Mouse (Mus musculus) lung, postnatal 14 days (tissue): Measurements from ENCODE around the gene Gpr108.

Source experiments
- DNase-seq: peaks from one replicate; pipeline ENCODE4 v3.0.0; 2021

The Gpr108 gene

DNA sequence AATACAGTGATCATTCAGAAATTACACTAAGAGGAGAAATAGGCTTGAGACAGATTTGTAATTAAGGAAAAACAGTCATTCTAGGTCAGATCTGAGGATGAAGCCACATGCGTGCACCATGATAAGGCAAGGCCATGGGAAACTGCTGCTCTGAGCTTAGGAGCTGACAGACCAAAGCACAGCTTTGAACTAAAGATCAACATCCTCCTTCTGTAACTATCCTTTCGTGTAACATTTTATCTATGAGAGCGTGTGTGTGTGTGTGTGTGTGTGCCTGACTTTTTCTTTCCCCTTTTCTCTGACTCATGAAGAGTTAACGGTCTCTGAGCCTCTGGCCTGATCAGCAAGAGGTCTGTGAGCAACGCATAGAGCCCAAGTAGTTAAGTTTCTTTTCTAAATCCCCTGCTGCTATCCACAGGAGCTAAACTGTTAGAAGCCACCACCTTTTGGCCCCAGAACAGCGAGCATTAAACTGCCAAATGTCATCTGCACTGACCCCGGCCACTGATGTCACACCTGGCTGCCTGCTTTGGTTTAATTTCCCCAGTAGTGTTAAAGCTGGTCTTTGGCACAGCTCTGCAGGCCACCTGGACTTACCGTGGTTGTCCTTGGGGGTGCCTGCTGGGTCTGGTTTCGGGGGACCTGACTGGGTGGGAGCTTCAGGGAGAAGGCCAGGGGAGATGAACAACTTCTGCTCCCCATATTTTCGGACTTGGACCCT is 4.4 kb downstream of the Gpr108 start:
- DNase-seq, result no peak

DNA sequence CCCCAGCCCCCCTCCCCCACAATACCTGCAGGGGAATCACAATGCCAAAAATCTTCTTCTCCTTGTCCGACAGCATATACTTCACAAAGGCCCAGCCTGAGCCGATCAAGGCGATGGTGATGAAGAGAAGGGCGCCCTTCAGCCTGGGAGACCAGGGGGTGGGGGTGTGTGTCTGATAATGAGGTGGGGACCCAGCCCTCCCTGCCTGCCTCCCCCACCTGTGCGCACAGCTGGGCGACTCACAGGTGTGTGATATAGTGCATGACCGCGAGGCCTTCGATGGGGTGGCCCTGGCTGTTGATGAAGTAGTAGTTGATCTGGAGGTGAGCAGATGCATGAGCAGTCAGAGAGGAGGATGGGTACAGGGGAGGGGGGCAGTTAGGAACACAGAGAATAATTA is 11.1 kb downstream of the Gpr108 start:
- no peak for DNase-seq

DNA sequence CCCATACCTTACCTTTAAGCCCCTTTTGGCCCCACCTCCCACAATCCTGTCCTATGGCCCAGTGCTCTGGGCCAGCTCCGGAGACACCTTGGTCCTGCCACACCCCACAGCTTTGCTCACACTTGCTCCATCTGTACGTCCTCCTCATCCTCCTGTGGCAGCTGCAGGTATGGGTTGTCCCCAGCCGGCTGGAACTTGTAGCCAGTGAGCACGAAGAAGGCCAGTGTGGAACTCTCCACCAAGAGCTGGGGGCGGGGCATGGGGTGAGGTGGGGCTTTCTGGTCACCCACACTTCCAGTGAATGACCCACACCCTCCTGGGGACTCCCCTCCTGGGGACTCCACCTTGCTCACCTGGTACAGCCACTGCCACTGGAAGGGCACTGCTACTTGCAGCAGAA is 12.4 kb downstream of the Gpr108 start:
- DNase-seq, result no peak

DNA sequence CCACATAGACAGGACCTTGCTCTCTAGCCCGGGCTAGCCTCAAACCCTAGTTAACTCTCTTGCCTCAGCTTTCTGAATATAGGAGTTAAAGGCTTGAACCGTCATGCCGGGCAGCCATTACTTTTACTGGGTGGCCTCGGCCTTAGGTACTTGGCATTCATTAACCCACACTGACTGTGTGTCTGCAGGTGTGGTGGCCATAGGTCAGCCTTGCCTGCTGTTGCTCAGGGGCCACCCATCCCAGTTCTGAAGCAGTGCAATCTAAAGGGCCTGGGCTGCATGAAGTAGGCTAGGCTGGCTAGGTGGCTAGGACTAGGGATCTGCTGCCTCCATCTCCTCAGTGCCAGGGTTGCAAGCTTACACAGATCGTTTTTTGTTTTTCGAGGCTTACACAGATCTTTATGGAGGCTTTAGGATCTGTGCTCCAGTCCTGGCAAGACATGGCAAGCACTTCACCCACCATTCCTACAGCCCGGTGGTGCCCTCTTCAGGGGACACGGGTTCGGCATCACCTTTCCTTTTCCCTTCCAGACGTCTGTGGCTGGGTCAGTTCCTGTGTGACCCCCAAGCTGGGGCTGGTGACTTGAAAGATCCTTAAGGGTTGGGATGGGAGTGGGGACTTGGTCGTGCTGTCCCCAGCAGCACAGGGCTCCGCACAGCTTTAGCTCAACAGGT is 13.9 kb downstream of the Gpr108 start:
- no peak for DNase-seq

DNA sequence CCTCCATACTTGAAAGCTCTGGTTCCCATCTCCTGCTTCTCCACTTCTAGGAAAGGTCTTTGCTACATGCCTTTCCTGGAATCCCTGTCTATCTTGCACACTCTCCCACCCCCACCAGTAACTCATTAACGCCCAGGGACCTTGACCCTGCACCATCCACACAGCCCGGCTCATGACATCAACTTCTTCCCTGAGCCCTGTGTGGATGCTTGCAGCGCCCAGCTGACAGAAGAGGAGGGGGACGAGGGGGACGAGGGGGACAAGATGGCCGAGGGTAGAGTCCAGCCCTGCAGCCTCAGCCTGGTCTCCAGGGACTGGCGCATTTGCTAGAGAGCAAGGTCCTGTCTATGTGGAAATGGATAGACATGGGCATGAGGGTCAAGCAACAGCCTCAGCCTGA is 15.2 kb downstream of the Gpr108 start:
- no peak for DNase-seq

DNA sequence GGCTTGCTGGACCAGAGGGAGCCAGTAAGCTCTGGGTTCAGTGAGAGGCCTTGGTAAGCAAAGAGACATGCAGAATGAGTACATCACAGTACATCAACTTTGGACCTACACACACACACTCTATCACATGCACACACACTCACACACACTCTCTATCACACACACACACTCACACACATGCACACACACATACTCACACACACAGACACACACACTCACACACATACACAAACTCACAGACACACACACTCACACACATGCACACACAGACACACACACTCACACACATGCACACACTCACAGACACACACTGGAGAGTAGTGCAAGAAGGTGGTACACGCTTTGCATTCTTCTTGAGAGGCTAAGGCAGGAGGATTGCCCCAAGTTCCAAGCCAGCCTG is 16.0 kb downstream of the Gpr108 start:
- no peak for DNase-seq

DNA sequence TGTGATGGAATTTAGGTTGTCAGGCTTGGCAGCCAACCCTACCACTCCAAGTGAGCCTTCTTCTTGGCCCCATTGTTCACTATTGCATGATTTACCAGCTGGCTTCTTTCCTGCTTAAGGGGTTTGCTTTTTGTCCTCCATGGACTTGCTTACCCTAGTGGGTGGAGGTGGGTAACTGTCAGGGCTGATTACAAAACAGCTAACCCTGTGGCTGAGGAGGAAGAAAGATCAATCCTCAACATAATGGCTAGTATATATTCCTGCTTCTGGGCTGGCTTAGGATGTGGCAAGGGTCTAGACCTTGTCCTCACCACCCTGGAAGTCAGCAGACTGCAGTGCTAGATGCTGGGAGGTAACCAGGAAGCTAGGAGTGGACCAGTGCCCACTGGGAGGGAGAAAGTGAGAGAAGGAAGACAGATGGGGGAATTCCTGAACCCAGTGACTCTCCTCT is 16.9 kb downstream of the Gpr108 start:
- peak; percentile 35 for DNase-seq

DNA sequence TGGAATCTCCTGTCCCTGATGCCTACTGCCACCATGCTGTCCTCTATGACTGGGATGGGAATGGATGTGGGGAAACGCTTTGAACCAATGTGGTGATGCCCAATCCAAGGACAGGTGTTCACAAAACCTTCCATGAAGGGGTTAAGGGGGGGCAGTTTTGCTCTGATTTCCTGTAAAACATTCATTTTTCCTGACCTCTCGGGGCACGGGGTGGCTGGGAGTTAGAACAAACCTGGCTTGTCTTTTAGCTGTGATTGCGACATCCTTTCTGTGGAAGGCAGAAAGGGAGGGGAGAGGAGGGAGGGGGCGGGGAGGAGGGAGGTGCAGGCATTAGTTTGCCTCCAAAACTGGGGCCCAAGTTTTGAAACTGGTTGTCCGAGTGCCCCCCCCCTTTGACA is 17.5 kb downstream of the Gpr108 start:
- peak; percentile 45 for DNase-seq

DNA sequence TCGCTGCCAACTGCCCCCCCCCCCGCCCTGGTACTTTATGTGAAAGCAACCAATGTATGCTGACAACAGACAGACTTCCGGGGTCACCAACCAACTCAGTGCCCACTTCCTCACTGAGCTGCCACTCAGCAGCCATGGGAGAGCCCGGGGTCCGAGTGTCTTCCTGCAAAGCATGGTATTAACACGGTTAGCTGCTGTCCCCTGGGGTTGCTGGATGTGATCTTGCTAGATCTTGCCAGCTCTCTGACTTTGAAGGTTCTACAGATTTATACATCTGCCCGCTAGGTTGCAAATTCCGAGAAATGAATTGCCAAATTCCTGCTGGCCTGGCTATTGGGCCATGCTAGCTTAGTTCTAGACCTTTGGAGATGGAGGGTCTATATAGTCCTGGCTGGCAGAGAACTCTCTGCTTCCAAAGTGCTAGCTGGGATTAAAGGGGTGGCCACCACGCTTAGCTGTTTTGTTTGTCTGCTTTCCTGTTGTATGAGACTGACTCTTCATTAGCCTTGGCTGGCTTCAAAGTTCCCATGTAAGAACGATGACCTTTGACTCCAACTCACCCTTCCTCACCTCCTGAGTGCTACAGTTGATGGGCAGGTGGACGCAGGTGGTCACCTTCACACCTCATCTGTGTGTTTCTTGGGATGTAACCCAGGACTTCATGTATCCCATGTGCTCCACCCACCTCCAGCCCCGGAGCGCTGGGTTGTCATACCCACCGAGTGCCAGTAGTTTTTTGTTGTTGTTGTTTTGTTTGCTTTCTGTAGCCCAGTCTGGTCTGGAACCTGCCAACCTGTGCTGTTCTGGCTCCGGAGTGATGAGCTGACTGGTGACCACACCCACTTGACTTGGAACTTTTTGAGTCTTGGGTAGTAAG is 18.2 kb downstream of the Gpr108 start:
- no peak for DNase-seq

DNA sequence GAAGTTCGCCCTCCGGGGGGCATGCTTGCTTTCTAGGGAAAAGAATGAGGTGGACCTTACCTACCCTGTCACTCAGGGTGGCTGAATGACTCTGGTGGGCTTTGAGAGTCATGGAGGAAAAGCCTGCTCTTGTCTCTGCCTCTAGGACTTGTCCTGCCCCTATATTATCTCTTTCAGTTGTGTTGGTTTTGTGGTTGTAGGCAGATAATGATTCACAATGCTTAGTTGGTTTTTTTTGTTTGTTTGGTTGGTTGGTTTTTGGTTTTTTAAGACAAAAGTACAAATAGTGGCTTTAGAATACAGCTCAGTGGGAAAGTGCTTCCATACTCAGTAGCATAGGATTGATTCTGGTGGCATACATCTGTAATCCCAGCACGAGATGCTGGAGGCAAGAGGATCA is 19.4 kb downstream of the Gpr108 start:
- DNase-seq, result no peak

DNA sequence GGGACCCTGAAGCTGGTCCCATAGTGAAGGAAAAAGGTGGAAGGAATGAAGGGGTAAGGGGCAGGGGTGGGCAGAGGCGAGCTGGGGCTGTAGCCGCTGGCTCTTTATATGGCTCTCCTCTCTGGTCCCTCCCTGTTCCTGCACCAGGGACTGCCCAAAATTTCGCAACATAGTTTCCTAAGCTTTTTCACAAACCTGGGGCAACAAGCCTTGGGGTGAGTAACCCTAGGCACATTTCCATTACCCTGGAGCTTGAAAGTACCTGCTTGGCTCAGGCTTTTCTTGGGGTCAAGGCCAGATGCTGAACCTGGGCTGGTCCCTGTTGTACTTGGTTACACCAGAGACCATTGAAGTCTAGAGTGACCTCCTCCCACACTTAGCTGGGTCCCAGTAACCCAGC is 20.2 kb downstream of the Gpr108 start, which contains the start of gene C3:
C3 (minus strand) TSS at position 123 of the 400 bp plus-strand sequence.
- DNase-seq, result peak; percentile 58

DNA sequence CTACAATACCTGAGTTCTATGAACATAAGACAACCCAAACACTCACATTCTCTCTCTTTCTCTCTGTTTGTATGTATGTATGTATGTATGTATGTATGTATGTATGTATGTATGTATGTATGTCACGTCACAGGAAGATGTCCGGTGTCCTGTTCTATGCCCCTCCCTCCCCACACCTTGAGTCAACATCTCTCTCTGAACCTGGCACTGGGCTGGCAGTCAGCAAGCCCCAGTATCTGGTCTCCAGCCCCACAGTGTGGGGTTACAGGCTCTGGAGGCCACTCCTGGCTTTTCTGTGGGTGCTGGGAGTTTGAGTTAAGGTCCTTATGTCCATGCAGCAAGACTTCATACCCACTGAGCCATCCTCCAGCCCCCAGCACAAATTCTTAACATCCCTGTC is 20.8 kb downstream of the Gpr108 start:
- DNase-seq, result no peak

DNA sequence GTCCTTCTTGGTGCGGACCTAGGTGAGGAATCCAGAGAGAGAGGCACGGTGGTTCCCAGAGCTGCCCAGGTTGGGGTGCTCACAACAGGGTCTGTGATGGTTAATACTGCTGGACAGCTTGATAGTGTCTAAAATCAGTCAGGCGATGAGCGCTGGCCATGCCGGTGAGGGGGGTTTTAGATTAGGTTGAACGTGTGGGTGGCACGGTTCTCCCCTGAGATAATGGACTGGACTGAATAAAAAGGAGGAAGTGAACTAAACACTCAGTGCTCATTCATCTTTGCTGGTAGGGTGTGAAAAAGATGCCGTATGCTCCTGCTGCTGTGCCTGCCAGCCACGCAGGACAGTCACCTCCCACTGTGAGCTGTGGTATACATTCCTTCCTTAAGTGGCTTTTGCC is 24.9 kb downstream of the Gpr108 start:
- no peak for DNase-seq

DNA sequence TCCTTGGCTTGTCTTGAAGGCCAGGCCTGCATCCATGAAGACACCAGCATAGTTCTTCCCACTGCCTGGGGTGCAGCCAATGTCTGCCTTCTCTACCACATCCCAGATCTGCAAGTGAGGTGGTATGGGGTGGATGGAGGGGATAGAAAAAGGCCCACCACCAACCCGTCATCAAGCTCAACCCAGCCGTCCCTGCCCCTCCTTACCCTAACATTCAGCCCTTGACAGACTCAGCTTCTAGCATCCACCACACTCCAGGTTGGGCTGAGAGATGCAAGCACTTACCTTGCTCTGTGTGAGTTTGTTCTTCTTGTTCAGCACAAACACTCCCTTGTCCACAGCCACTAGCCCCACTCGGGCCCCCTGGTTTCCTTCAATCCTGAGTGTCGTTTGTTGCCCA is 26.3 kb downstream of the Gpr108 start:
- DNase-seq, result no peak

DNA sequence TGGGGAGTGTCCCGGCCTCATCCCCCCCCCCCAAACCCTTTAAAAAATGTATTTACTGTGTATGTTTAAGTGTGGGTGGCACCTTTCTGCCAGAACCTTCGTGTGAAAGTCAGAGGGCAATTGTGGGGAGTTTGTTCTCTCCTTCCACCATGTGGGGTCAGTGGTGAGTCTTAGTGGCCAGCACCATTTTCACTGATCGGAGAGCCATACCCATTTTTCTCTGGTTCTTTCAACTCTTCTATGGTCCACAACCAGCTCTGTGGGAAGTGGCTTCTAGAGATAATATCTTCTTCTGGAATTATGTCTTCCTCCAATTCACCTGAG is 28.4 kb downstream of the Gpr108 start:
- DNase-seq, result peak; percentile 54

DNA sequence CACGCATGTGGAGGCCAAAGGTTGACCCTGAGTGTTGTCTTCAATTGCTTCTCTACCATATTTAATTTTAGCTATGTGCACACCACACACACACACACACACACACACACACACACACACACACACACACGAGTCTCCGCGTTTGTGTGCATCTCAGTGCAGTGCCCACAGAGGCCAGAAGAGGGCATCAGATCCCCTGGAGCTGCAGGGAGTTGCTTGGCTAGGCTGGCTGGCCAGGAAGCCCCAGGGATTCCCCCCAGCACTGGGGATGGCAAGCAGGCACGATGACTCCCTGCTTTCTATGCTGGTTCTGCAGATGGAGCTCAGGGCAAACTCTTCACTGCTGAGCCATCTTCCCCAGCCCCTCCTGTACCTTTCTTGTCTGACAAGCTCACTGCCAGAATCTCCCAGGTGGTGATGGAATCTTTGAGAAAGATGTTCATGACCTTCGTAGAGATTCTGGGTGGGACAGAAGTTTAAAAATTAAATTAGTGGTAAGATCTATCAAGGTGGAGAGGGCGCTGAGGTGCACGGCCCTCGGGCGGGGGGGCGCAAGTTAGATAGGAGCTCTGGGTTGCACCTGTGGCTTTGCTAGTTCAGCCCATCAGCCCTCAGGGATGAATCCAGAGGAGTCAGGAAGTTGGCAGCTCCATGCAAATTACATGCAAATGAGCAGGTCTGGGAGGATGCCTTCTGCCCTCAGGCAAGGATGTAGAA is 28.9 kb downstream of the Gpr108 start:
- DNase-seq, result peak; percentile 87

DNA sequence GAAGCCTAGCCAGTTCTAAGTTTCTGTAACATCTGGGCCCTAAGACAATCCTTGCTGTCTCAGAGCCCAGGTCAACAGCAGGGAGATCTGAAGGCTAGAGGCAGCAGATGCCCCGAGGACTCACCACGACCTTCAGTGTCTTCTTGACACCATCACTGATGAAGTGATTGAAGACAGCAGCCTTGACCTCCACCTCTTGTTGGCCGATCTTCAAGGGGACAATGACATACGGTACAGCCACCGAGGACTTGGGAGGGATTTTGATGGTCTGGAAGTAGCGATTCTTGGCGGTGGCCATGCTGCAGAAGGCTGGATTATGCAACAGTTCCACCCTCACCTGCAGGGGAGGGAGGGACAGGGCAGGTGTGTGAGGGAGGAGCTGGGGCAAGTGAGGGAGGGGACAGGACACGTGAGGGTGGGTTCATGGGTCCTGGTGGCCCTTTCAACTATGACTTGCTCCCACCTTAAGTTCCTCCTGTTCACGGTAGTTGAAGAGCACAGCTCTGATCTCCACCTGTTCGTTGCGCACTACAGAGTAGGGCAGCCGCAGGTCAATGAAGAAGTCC is 29.8 kb downstream of the Gpr108 start:
- DNase-seq, result no peak

DNA sequence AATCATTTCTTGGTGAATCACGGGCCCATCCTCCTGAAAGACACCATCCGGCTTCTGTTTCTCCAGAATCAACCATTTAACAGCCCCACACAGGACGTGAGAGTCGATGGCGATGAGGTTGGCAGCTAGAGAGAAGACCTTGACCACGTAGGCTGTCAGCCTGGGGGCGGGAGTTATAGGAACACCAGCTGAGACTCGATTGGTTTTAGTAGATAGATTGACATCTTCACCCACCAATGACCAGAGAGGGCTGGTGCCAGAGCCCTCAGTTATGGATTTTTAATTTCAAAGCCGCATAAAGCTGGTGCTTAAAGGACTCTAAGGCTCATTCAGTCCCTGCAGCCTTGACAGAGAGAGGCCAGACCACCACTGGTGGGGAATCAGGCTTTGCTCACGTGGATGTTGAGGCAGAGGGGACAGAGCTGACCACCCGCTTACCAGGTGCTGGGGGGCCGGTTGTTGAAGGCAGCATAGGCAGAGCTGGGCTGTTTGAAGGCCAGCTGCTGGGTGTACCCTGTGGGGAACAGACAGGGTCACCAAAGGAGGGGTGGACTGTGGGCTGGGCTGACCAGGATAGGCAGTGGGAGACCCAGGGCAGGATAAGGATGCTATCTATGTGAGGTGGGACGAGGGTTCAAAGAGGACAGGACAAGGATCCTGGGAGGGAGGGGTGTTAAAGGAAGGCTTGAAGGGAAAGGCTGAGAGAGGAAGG is 33.4 kb downstream of the Gpr108 start:
- DNase-seq, result no peak

DNA sequence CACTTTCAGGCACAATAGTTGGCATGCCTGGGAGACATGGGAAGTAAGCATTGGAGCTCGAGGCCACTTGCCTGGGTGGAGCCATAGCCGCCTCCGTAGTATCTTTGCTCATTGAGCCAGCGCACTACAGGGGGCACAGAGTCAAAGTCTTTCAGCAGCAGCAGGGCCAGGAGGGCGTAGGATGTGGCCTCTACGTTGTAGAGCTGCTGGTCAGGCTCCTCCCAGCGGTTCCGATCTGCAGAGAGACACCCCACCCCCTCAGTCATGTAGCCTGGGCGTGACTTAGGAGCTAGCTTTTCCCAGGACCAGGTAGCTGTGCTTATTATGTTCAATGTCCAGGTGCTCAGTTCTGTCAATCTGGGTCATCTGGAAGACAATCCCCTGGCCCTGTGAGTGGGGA is 36.7 kb downstream of the Gpr108 start:
- DNase-seq, result no peak

DNA sequence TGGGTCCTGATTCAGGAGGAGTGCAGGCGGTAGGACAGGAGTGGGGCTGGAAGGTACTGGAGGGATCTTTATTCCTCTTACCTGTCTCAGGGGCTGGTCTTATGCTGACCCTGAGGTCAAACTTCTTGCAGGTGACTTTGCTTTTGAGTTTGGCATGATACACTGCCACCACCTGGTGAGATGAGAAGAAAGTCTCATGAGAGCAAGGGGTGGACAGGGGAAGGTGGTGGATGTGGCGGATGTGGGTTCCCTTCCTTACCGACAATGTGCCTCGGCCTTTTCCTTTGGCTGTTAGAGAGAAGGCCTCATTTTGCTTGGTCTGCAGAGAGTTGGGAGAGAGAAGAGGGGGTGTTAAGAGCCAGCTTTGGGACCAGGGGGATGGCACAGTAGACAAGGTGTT is 38.9 kb downstream of the Gpr108 start:
- DNase-seq, result no peak

DNA sequence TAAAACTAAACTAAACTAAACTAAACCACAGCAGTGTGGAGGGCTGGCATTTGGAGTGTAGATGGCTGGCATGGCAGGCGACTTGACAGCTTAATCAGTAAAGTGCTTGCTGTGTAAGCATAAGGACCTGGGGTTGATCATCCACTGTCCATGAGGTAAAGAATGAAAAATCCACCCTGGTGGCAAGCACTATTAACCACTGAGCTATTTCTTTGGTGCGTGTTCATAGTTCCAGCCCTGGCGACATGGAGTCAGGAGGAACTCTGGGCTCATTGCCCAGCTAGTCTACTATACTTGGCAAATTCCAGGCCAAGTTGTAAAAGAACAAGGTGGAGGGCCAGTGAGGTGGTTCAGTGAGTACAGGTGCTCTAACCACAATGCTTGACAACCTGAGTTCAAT is 40.3 kb downstream of the Gpr108 start:
- no peak for DNase-seq
